Mouse (Mus musculus): ENCODE results near the gene Fam71f1.
"Not testable (repeated sequence)": the region's sequence is repeated elsewhere in the genome, so short reads cannot be mapped to it uniquely, and the experiment has no call there.

Gene Fam71f1

DNA sequence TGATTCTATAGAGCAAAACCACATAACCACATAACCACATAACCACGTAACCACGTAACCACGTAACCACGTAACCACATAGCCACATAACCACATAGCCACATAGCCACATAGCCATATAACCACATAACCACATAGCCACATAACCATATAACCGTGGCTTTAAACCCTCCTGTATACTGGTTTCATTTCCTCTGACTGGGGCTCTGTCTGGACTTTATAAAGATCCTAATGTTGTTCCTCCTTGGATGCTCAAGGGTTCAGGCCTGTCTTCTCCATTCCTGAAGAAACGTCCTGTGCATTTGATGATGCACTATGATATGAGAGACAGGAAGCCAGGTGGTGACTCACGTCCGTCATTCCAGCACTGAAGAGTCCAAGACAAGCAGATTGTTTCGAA, 8.0 kb downstream of the Fam71f1 start:
- DNase-seq (ENCODE audit: low read depth, low spot score), result no peak

DNA sequence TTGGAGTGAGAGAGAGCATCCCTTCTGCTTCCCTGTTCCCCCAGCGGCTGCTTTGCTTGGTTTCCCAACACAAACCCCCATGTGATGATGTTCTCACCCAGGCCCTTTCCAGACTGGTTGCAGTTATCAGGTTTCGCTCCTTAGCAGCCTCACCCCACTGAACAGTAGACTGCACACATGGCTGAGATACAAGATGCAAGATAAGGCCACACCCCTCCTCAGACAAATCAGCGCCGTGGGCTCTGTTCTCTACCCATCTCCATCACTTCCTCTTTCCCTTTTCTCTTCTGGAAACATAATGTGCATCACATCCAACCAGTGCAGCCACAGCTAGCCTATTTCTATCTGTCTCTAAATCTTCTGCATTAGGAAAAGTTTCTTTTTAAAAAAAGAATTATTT, 10.6 kb downstream of the Fam71f1 start:
- DNase-seq (ENCODE audit: low read depth, low spot score), result no peak

DNA sequence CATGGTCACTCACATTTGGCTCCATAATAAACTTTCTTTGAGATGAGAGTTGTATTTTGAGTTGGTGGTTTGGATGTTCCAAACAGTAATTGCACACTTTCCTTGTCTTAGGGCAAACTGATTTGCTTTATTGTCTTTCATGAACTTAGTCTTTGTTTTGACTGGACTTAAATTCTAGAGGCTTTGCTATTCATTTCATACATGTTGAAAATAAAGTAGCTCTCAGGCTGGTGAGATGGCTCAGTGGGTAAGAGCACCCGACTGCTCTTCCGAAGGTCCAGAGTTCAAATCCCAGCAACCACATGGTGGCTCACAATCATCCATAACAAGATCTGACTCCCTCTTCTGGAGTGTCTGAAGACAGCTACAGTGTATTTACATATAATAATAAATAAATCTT, 27.6 kb downstream of the Fam71f1 start:
- not testable (repeated sequence) for DNase-seq (ENCODE audit: low read depth, low spot score)

DNA sequence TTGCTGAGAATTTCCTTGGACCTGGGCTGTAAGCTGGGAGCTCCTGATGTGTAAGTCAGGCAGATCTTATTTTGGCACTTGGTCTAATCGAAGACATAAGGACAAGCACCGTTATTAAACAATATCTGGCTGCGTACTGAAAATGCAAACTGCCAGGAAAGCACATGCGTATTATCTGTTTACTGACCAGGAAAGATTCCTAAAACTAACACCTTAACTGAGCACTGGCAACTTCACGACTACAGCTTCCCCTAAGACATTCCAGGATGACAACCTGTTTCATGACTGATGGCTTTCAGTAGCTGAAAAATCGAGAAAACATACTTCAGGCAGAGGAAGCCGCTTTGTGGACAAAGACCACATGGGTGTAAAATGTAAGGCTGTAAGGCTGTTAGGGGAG, 28.2 kb downstream of the Fam71f1 start:
- DNase-seq (ENCODE audit: low read depth, low spot score), result no peak

GRCm38 (mm10) chr6:29347665-29348370, 28.9 kb downstream of the Fam71f1 start, which contains the start of gene Calu:
Gene Calu (plus strand): TSS chr6:29348069.
- peak; percentile 96 for DNase-seq (ENCODE audit: low read depth, low spot score)

DNA sequence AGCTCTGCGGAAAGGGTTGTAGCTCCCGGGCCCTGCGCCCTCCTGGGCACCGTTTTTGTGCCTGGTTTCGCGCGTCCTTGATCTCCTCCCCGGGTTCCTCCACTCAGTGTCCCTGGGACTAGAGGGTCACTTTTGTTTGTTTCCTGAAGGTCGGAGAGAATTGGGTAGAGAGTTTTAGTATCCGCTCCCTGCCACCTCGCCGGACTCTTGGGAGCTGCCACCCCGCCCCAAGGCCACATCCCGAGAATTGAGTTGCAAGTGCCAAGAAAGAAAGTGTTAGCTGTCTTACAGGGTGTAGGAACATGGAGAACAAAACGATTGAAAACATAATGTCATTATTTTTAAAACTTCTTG, 29.4 kb downstream of the Fam71f1 start:
- DNase-seq (ENCODE audit: low read depth, low spot score), result no peak

DNA sequence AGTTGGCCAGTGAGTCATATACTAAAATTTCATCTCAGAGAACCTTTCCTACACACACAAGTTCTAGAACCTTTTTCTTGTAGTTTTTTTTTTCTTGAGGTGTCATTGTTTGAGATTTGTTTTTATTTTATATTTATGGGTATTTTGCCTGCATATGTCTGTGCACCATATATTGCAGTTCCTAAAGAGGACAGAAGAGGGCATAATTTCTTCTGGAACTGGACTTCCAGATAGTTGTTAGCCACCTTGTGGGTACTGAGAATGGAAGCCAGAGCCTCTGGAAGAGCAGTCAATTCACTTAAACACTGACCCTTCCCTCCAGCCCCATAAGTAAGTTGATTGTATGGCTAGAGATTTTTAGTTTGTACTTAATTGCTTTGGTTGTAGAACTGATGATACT, 32.7 kb downstream of the Fam71f1 start:
- no peak for DNase-seq (ENCODE audit: low read depth, low spot score)

GRCm38 (mm10) chr6:29352816-29353215, 33.9 kb downstream of the Fam71f1 start:
- DNase-seq (ENCODE audit: low read depth, low spot score), result no peak

DNA sequence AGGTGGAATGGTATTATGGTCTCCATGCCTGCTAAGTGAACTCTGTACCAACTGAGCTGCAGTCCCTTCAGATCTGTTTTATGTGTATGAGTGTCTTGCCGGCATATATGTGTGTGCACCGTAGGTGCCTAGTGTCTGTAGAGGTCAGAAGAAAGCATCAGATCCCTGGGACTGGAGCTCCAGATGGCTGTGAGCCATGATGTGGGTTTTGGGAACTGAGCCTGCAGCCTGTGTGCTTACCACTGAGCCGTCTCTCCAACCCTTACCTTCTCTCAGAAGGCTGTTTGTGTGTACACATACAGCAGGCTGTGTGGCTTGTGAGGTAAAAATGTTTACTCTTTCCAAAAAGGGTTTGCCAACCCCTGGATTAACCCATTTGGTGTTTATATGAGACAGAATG, 40.4 kb downstream of the Fam71f1 start:
- no peak for DNase-seq (ENCODE audit: low read depth, low spot score)

DNA sequence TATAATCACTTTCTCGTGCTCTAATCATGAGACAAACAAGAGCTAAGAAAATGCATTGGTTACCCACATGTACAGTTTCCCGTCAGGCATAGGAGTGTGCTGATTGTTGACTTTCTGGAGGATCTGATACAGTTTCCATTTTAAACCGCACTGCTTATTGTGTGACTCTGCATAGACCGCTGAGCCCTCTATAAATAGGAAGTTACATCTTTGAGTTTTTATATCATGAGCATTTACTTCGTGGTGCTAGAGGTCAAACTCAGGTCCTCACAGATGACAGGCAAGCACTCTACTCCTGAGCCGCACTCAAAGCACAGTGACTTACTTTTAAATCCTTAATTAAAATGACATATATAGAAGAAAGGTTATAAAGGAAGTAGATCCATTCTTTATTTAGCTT, 41.3 kb downstream of the Fam71f1 start:
- no peak for DNase-seq (ENCODE audit: low read depth, low spot score)

DNA sequence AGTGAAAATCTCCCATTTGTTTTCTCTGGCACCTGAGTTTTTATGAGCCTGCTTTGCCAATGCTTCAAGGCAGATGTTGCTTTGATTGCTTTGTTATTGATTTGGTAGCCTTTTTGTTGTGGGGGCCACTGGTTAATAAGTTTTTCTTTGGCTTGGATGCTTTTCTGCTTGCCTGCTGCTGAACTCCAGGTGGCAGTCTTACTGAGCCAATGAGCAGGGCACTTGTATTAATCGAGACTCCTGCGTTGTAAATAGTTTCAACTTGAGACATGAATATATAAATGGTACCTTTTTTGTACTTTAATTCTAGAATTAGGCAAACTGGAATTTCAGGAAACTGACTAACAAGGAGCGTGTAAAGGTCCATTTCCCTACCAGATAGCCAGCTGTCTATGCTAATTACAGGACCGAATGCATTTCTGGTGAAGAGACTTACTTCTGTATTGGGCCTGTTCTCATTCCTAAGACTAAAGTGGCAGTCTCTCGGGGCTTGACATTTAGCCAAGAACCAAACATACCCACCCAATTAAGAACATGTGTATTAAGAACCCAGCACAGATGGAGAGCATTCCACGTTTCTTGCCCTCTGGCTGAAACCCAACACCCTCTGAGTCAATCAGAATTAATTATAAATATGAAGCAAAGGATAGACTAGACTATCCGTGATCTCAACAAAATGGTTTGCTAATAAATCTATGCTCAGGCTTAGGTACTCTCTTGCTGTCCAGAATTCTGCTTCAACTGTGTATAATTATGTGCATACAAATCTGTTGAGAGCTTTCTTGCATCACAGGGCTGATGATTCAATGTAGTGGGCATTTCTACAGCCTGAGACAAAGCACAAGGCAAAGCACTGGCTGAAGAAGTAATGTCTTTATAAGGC, 43.5 kb downstream of the Fam71f1 start:
- DNase-seq (ENCODE audit: low read depth, low spot score), result no peak

- no peak for DNase-seq (ENCODE audit: low read depth, low spot score)
These were observed 44.2 kb downstream of the Fam71f1 start for GRCm38 (mm10) chr6:29363129-29363515.

DNA sequence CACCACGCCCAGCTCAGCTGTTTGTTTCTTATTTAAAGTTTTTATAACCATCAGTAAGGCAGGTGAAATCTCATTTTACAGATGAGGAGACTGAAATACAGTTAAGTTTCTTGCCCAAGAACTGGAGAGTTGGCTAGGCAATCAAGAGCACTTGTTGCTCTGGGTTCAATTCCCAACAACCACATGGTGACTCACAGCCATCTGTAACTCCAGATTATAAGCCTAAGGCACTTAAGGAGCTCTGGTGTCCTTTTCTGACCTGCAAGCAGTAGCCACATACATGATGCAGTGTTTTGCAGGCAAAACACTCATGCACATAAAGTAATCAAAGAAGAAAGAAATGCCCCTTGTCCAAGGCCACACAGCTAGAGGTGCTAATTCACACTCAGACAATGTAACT, 46.3 kb downstream of the Fam71f1 start:
- no peak for DNase-seq (ENCODE audit: low read depth, low spot score)

- no peak for DNase-seq (ENCODE audit: low read depth, low spot score)
These were observed 58.4 kb downstream of the Fam71f1 start for GRCm38 (mm10) chr6:29377386-29377785.

DNA sequence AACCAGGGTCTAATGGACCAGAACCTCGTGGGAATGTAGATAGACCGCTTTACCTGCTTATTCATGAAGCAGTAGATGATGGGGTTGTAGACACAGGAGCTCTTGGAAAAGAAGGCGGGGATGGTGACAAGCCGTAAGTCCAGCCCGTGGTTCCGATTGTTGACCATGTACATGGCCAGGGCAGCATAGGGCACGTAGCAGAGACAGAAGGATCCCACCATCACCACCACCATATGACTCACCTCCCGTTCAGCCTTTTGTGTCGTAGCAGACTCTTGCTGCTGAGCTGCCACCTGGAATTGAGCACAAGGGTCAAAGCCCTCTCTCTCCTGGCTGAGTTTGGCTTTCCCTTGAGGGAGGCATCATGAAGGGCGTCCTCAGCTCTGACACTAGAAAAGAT, 59.7 kb downstream of the Fam71f1 start:
- DNase-seq (ENCODE audit: low read depth, low spot score), result no peak

DNA sequence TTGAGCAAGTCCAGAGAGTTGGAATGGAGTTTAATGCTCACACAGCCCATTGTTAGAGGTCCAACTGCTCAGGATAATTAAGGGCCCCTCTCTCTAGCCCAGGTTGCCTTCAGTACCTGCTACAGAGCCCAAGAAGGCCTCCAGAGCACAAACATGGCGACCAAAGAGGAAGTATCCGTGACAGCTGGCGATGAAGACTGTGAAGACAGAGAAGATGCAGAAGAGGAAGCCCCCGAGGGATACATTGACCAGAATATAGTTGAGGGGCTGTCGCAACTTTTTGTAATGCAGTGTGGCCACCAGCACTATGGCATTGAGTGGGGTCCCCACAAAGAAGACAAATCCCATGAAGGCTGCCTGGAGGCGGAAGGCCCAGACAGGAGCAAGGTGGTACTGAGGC, 61.0 kb downstream of the Fam71f1 start:
- no peak for DNase-seq (ENCODE audit: low read depth, low spot score)

GRCm38 (mm10) chr6:29382442-29382841, 63.5 kb downstream of the Fam71f1 start:
- no peak for DNase-seq (ENCODE audit: low read depth, low spot score)

Data from retina, adult 2 months (tissue).